Mouse (Mus musculus) midbrain, embryonic 11.5 days (tissue): Measurements from ENCODE around the gene Bckdk. TPM values are rescaled to one million over a fixed set of nuclear protein-coding genes. Genes with fewer than 3 reads are reported as not detected.

ENCODE experiments used
- ATAC-seq: fragments of 200-750 bp; cut with Nextera tagmentation; 2 replicates; pipeline ENCODE4 v1.8.0; 2017; ENCODE audit warnings: moderate TSS enrichment, moderate library complexity; ENCODE audit not compliant: low FRiP score
- DNase-seq: peaks from one replicate; pipeline ENCODE4 v3.0.0; 2015; ENCODE audit warnings: low spot score; ENCODE audit errors: missing footprints
- H3K27ac ChIP-seq: fragments of 300-500 bp; sonication (generic); 2 replicates; pipeline ENCODE4 v1.5.1; 2014; ENCODE audit warnings: low read depth, low read length
- H3K27me3 ChIP-seq: fragments of 300-500 bp; sonication (generic); 2 replicates; pipeline ENCODE4 v1.6.1; 2014; ENCODE audit warnings: mild to moderate bottlenecking, low read length, moderate library complexity, mixed read lengths; ENCODE audit not compliant: control insufficient read depth, insufficient read depth
- H3K36me3 ChIP-seq: fragments of 300-500 bp; sonication (generic); 2 replicates; pipeline ENCODE4 v1.6.1; 2014; ENCODE audit warnings: mild to moderate bottlenecking, low read length, moderate library complexity, mixed read lengths; ENCODE audit not compliant: control insufficient read depth, insufficient read depth
- H3K4me1 ChIP-seq: fragments of 300-500 bp; sonication (generic); 2 replicates; pipeline ENCODE4 v1.6.1; 2014; ENCODE audit warnings: low read length; ENCODE audit not compliant: control insufficient read depth, insufficient read depth
- H3K4me2 ChIP-seq: fragments of 300-500 bp; sonication (generic); 2 replicates; pipeline ENCODE4 v1.6.1; 2014; ENCODE audit warnings: mild to moderate bottlenecking, moderate library complexity
- H3K4me3 ChIP-seq: fragments of 300-500 bp; sonication (generic); 2 replicates; pipeline ENCODE4 v1.5.1; 2014; ENCODE audit warnings: low read depth, low read length
- H3K9ac ChIP-seq: fragments of 300-500 bp; sonication (generic); 2 replicates; pipeline ENCODE4 v1.6.1; 2014; ENCODE audit warnings: low read length
- H3K9me3 ChIP-seq: fragments of 300-500 bp; sonication (generic); 2 replicates; pipeline ENCODE4 v1.6.1; 2016; ENCODE audit warnings: low read length; ENCODE audit not compliant: control insufficient read depth
- WGBS: fragments of 180-500 bp; shearing (Covaris S2); extraction: QIAGEN DNeasy Blood & Tissue Kit; methylation state at CpG from one replicate; pipeline ENCODE4 v1.1.7; 2014; 5-methylcytosine and 5-hydroxymethylcytosine counted together
- polyA plus RNA-seq: library from polyadenylated mRNA; unstranded; fragments of >200 nt; fragmentation: Nextera tagmentation; extraction: Ambion mirVana; gene quantifications from 2 replicates; pipeline ENCODE4 v1.2.1, GENCODE M21; 2014

The Bckdk gene
- polyA plus RNA-seq, 1 experiment from 2014 or later: 107 TPM

DNA sequence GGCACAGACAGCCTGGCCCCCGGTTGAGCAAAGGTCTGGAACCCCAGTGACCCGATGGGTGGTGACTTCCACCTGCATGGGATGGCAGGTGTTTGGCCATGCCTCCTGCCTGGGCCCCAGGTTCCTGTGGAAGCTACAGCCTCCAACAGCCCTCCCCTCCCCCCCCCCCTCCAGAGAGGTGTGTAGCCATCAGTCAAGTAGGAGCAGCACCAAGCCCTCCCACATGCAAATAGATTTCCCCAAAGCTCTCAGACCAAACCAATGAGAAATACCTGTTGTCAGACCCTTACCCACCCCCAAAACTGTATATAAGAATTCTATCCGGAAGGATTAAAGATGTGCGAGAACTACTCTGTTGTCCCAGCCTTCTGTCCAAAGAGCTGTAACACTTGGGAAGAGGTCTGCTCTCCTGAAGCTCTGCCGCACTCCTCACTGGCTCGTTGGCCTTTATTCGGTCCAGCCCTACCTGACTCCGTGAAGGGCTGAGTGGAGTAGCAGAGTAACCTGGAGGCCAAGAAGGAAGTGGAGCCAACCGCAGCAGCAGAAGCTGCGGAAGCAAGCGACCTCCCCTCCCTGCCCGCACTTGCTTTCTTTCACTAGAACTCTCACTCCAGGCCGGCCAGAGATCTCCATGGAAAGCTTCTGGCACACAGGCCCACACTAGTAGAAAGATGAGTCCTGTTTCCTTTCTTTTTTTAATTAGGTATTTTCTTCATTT, 49.1 kb downstream of the Bckdk start:
- DNase-seq (no peak), ATAC-seq (no peak)
- no peaks in the 10 kb centered on the region for H3K9me3 ChIP-seq
- H3K36me3 ChIP-seq: no peaks in the 10 kb centered on the region
- WGBS: 47% methylated on average over 13 of the region's 13 CpGs
- no peak overlapping the region for H3K9ac ChIP-seq
- H3K27ac ChIP-seq: no peak overlapping the region
- no peak overlapping the region for H3K4me3 ChIP-seq
- H3K4me2 ChIP-seq: no peak overlapping the region
- H3K4me1 ChIP-seq: no peaks in the 10 kb centered on the region
- no peaks in the 10 kb centered on the region for H3K27me3 ChIP-seq

DNA sequence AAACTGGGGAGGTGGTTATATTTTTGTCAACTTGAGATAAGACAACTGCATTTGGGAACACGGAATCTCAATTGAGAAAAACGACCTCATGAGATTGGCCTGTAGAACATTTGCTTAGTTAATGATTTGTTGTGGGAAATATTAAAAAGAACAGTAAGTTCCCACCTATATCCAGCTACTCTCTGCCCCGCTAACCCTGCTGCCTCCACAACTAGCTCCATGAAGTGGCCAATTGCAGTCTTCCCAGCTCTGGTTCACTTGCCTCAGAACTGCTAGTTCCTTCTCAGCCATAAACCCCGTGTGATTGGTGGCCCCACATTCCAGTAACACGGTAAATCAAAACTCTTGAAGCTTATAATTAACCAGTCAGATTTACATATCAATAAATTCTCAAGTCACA, 55.5 kb downstream of the Bckdk start:
- Histone ChIP-seq H3K9me3 (no peaks in the 10 kb centered on the region), H3K4me3 (no peak overlapping the region), H3K27ac (no peak overlapping the region), H3K36me3 (no peaks in the 10 kb centered on the region), H3K4me1 (no peaks in the 10 kb centered on the region), H3K9ac (no peak overlapping the region), H3K4me2 (no peak overlapping the region), H3K27me3 (no peaks in the 10 kb centered on the region)
- DNase-seq (no peak), ATAC-seq (no peak)
- WGBS: 73% methylated on average over 5 of the region's 5 CpGs

Other genes starting within 250 kb of the Bckdk start
- gene Bcl7c, start 195.1 kb upstream of the Bckdk start, polyA plus RNA-seq: 44.3 and 52.2 TPM in 2 replicates
- 4.0 and 4.6 TPM in 2 replicates for gene Ctf1, start 191.3 kb upstream of the Bckdk start, polyA plus RNA-seq
- 0.12 TPM in 1 of 2 replicates, not detected in the other for gene Ctf2, start 171.9 kb upstream of the Bckdk start, polyA plus RNA-seq
- 8.3 and 9.3 TPM in 2 replicates for gene Fbxl19, start 159.5 kb upstream of the Bckdk start, polyA plus RNA-seq
- gene Orai3, start 134.3 kb upstream of the Bckdk start, polyA plus RNA-seq: 6.1 and 6.3 TPM in 2 replicates
- gene Setd1a, start 127.4 kb upstream of the Bckdk start, polyA plus RNA-seq: 19.0 and 22.1 TPM in 2 replicates
- not detected in 2 replicates for gene Gm49388, start 118.5 kb upstream of the Bckdk start, polyA plus RNA-seq
- gene Hsd3b7, start 103.5 kb upstream of the Bckdk start, polyA plus RNA-seq: 7.9 and 8.2 TPM in 2 replicates
- 10.1 and 12.2 TPM in 2 replicates for gene Stx4a, start 79.8 kb upstream of the Bckdk start, polyA plus RNA-seq
- 6.9 and 8.4 TPM in 2 replicates for gene Stx1b, start 79.5 kb upstream of the Bckdk start, polyA plus RNA-seq
- gene Zfp646, start 27.9 kb upstream of the Bckdk start, polyA plus RNA-seq: 16.0 and 17.4 TPM in 2 replicates
- 20.3 and 24.3 TPM in 2 replicates for gene Zfp668, start 27.3 kb upstream of the Bckdk start, polyA plus RNA-seq
- gene Prss53, start 13.1 kb upstream of the Bckdk start, polyA plus RNA-seq: 0.32 and 0.36 TPM in 2 replicates
- gene Gm21974, start 8.6 kb upstream of the Bckdk start, polyA plus RNA-seq: not detected in 2 replicates
- 44.6 and 48.6 TPM in 2 replicates for gene Vkorc1, start 8.5 kb upstream of the Bckdk start, polyA plus RNA-seq
- gene Kat8, start 8.4 kb downstream of the Bckdk start, polyA plus RNA-seq: 54.6 and 57.1 TPM in 2 replicates
- gene Prss8, start 26.0 kb downstream of the Bckdk start, polyA plus RNA-seq: 0.78 and 0.86 TPM in 2 replicates
- 9.4 and 9.6 TPM in 2 replicates for gene Prss36, start 42.6 kb downstream of the Bckdk start, polyA plus RNA-seq
- 51.6 and 54.4 TPM in 2 replicates for gene Fus, start 63.4 kb downstream of the Bckdk start, polyA plus RNA-seq
- gene Pycard, start 89.8 kb downstream of the Bckdk start, polyA plus RNA-seq: 5.5 and 6.7 TPM in 2 replicates
- gene Trim72, start 99.9 kb downstream of the Bckdk start, polyA plus RNA-seq: 0.07 TPM in 1 of 2 replicates, not detected in the other
- gene Itgam, start 158.6 kb downstream of the Bckdk start, polyA plus RNA-seq: 0.20 and 0.37 TPM in 2 replicates
- not detected in 2 replicates for gene Gm49368, start 158.6 kb downstream of the Bckdk start, polyA plus RNA-seq
- 0.19 TPM in 1 of 2 replicates, not detected in the other for gene Itgax, start 225.5 kb downstream of the Bckdk start, polyA plus RNA-seq